8 mouse cellular contexts compared by ENCODE assay signal in genomic region chr1:157076257-157076656, GRCm38 (mm10). TPM values are rescaled to one million over a fixed set of nuclear protein-coding genes. Genes with fewer than 3 reads are reported as not detected.
A peak's percentile ranks its signal among the peaks of the same experiment; 100 is the strongest.
DNase-seq lines count a peak whose midpoint lies in the region; ATAC-seq and TF ChIP-seq lines count a peak whose summit lies in the region.

No protein-coding gene starts in this region.

- no peak for TF ChIP-seq POLR2A in brain, embryonic 14.5 days (IDR thresholded peaks at IDR 0.05; ENCODE audit: borderline replicate concordance, extremely low read depth, insufficient read depth, insufficient read length, poor library complexity, severe bottlenecking)
- TF ChIP-seq POLR2A in testis, adult 2 months (IDR thresholded peaks at IDR 0.05; ENCODE audit: control insufficient read depth, low read depth, low read length): no peak

- H3K4me2 ChIP-seq in heart, embryonic 15.5 days: no peak overlapping the region
- H3K4me2 ChIP-seq in liver, embryonic 13.5 days: 0 out of 2 replicates have a peak overlapping the region, but pooled peaks have one; percentile 42

- no peak overlapping the region for H3K4me3 ChIP-seq in forebrain, embryonic 10.5 days
- no peak overlapping the region for H3K4me3 ChIP-seq in heart, embryonic 15.5 days
- H3K4me3 ChIP-seq in liver, embryonic 13.5 days (replicated peaks): no peak overlapping the region
- H3K4me3 ChIP-seq in testis, adult 2 months (ENCODE audit: control insufficient read depth, low read depth, low read length): no peak overlapping the region

- TF ChIP-seq CTCF in brain, embryonic 14.5 days (IDR thresholded peaks at IDR 0.05; ENCODE audit: borderline replicate concordance, extremely low read depth, insufficient read depth, insufficient read length): peak; percentile 99
- TF ChIP-seq CTCF in testis, adult 2 months (IDR thresholded peaks at IDR 0.05; ENCODE audit: control insufficient read depth, insufficient read depth, insufficient replicate concordance, low read depth, low read length): peak; percentile 99

- ATAC-seq in heart, embryonic 15.5 days (replicated peaks; ENCODE audit: insufficient number of reproducible peaks, insufficient read depth, low FRiP score, low read depth): peak; percentile 45; the same call in 1 of the 2 replicates
- peak; percentile 63 for ATAC-seq in liver, embryonic 13.5 days (ENCODE audit: low read depth)

- peak; percentile 76 for DNase-seq in CD4-positive helper T cell, adult 2 months (ENCODE audit: low read depth, low spot score)
- DNase-seq in brain, embryonic 14.5 days (ENCODE audit: low read depth): peak; percentile 88
- peak; percentile 92 for DNase-seq in forebrain, embryonic 10.5 days (ENCODE audit: extremely low spot score, low spot score)
- peak; percentile 91 for DNase-seq in kidney, postnatal 10 days
- peak; percentile 73 for DNase-seq in liver, embryonic 13.5 days
- DNase-seq in neural tube, embryonic 10.5 days (ENCODE audit: extremely low spot score, low spot score): peak; percentile 97

- peaks cover 66% of the 10 kb centered on the region for H3K4me1 ChIP-seq in forebrain, embryonic 10.5 days
- peaks cover 19% of the 10 kb centered on the region for H3K4me1 ChIP-seq in heart, embryonic 15.5 days (replicated peaks)
- H3K4me1 ChIP-seq in liver, embryonic 13.5 days (replicated peaks): peaks cover 14% of the 10 kb centered on the region
- H3K4me1 ChIP-seq in testis, adult 2 months (ENCODE audit: control insufficient read depth, insufficient read depth, low read length): peaks cover 4% of the 10 kb centered on the region

- H3K36me3 ChIP-seq in forebrain, embryonic 10.5 days (replicated peaks): no peaks in the 10 kb centered on the region
- H3K36me3 ChIP-seq in heart, embryonic 15.5 days: no peaks in the 10 kb centered on the region
- no peaks in the 10 kb centered on the region for H3K36me3 ChIP-seq in liver, embryonic 13.5 days
- H3K36me3 ChIP-seq in testis, adult 2 months (ENCODE audit: control insufficient read depth, insufficient read depth, low read length): no peaks in the 10 kb centered on the region

- H3K27me3 ChIP-seq in forebrain, embryonic 10.5 days (ENCODE audit: poor library complexity, severe bottlenecking): peaks cover 14% of the 10 kb centered on the region
- no peaks in the 10 kb centered on the region for H3K27me3 ChIP-seq in heart, embryonic 15.5 days
- no peaks in the 10 kb centered on the region for H3K27me3 ChIP-seq in liver, embryonic 13.5 days
- H3K27me3 ChIP-seq in testis, adult 2 months (ENCODE audit: control insufficient read depth, insufficient read depth, low read length): no peaks in the 10 kb centered on the region

- H3K9ac ChIP-seq in heart, embryonic 15.5 days: no peak overlapping the region
- no peak overlapping the region for H3K9ac ChIP-seq in liver, embryonic 13.5 days

- no peak overlapping the region for H3K27ac ChIP-seq in forebrain, embryonic 10.5 days
- no peak overlapping the region for H3K27ac ChIP-seq in heart, embryonic 15.5 days
- H3K27ac ChIP-seq in liver, embryonic 13.5 days: no peak overlapping the region
- H3K27ac ChIP-seq in testis, adult 2 months (ENCODE audit: control insufficient read depth, insufficient read depth, low read depth, low read length): no peak overlapping the region

- H3K9me3 ChIP-seq in forebrain, embryonic 10.5 days: no peaks in the 10 kb centered on the region
- no peaks in the 10 kb centered on the region for H3K9me3 ChIP-seq in heart, embryonic 15.5 days (replicated peaks)
- H3K9me3 ChIP-seq in liver, embryonic 13.5 days (replicated peaks): no peaks in the 10 kb centered on the region

- WGBS in forebrain, embryonic 10.5 days: 5% methylated on average over 15 of the region's 15 CpGs
- WGBS in heart, embryonic 15.5 days: 6% methylated on average over 15 of the region's 15 CpGs
- WGBS in liver, embryonic 13.5 days (ENCODE audit: insufficient replicate concordance): 2% methylated on average over 15 of the region's 15 CpGs

RNA-seq across cellular contexts. Expression of gene Tex35, which starts 32.2 kb away (rescaled TPM):
- 0.11 and 0.15 TPM in 2 replicates for polyA plus RNA-seq in brain, embryonic 14.5 days (2012; rRNA removed)
- polyA plus RNA-seq in forebrain, embryonic 10.5 days (2016; fragmentation: Nextera tagmentation; extraction: Ambion mirVana): not detected in 2 replicates
- not detected in 2 replicates for polyA plus RNA-seq in heart, embryonic 15.5 days (2015; fragmentation: Nextera tagmentation; extraction: Ambion mirVana)
- polyA plus RNA-seq in liver, embryonic 13.5 days (2015; fragmentation: Nextera tagmentation; extraction: Ambion mirVana): not detected in 2 replicates
- polyA plus RNA-seq in testis, adult 2 months (2012; rRNA removed): 289 and 335 TPM in 2 replicates

Comparison
In these comparisons a context has a peak if more than half of its experiments do, and no peak if none do; other contexts are left out.
1. RNA of gene Tex35, which starts 32.2 kb away (polyA plus RNA-seq): 289 to 335 TPM in testis, adult 2 months; 0.11 to 0.15 TPM in brain, embryonic 14.5 days, not detected in forebrain, embryonic 10.5 days, not detected in heart, embryonic 15.5 days and not detected in liver, embryonic 13.5 days; every median in the first group is over 100 times any median in the second.
2. Peak in every context shown above with its lines, with median percentiles within 50 percentile points of each other: DNase-seq.